In genomic region chr5:74445861-74446260, GRCm38 (mm10) we compare ENCODE assay signal across 12 mouse cellular contexts.
"Had no signal": no experiment of that assay in that cellular context is flagged by ENCODE, and none has a peak within 500 bp of the region (broad histone marks: within the 10 kb centered on the region; RNA-seq: fewer than 3 reads in every experiment).

No protein-coding gene starts in this region.

- H3K36me3 ChIP-seq: limb, embryonic 13.5 days; midbrain, embryonic 12.5 days; neural tube, embryonic 15.5 days had no signal

- H3K4me1 ChIP-seq: midbrain, embryonic 12.5 days; neural tube, embryonic 15.5 days had no signal

- H3K9ac ChIP-seq: limb, embryonic 13.5 days; liver, embryonic 14.5 days; midbrain, embryonic 12.5 days; neural tube, embryonic 15.5 days had no signal

- H3K4me2 ChIP-seq: limb, embryonic 13.5 days; midbrain, embryonic 12.5 days; neural tube, embryonic 15.5 days had no signal

- DNase-seq: kidney, adult 8-10 months; kidney, postnatal 36 days; right cerebral cortex, adult 18-20 months; right cerebral cortex, postnatal 25 days; thymus, postnatal 4 days had no signal

- H3K9me3 ChIP-seq: limb, embryonic 13.5 days; midbrain, embryonic 12.5 days; neural tube, embryonic 15.5 days had no signal

- H3K27me3 ChIP-seq: limb, embryonic 13.5 days; midbrain, embryonic 12.5 days; neural tube, embryonic 15.5 days had no signal

- H3K4me3 ChIP-seq: limb, embryonic 13.5 days; midbrain, embryonic 12.5 days; neural tube, embryonic 15.5 days had no signal

- H3K27ac ChIP-seq: limb, embryonic 13.5 days; liver, embryonic 14.5 days; macrophage; midbrain, embryonic 12.5 days; neural tube, embryonic 15.5 days; stomach, postnatal 0 days had no signal

- ATAC-seq: midbrain, embryonic 16.5 days had no signal
